Mouse (Mus musculus) lung, adult 2 months (tissue): ENCODE results near the gene Pacrg. TPM values are rescaled to one million over a fixed set of nuclear protein-coding genes. Genes with fewer than 3 reads are reported as not detected.

Source experiments
- DNase-seq: peaks from one replicate; pipeline ENCODE4 v3.0.0; 2022
- H3K4me1 ChIP-seq: fragments of 200-500 bp; 2 replicates; pipeline ENCODE4 v1.6.1; 2011; ENCODE audit warnings: low read length; ENCODE audit not compliant: control insufficient read depth, insufficient read depth
- H3K4me3 ChIP-seq: fragments of 200-500 bp; replicated peaks from 2 replicates; pipeline ENCODE3; 2011; ENCODE audit warnings: low read depth, mild to moderate bottlenecking, control low read depth, low read length; ENCODE audit errors: extremely low read depth
- CTCF ChIP-seq: fragments of 200-500 bp; IDR thresholded peaks from 2 replicates; pipeline ENCODE4 v1.5.1; 2011; ENCODE audit warnings: mild to moderate bottlenecking, low read length, control low read depth; ENCODE audit not compliant: insufficient read depth
- POLR2A ChIP-seq: fragments of 200-500 bp; IDR thresholded peaks from 2 replicates; pipeline ENCODE4 v1.6.1; 2011; ENCODE audit warnings: low read depth, mild to moderate bottlenecking, control low read depth, low read length, borderline replicate concordance; ENCODE audit errors: extremely low read depth
- WGBS: fragments of 180-500 bp; shearing (Covaris S2); methylation state at CpG from one replicate; pipeline ENCODE4 v1.1.7; 2018; 5-methylcytosine and 5-hydroxymethylcytosine counted together
- polyA plus RNA-seq: library from polyadenylated mRNA; depleted of rRNA; stranded (reverse); fragments of >200 nt; gene quantifications from 2 replicates; pipeline ENCODE4 v1.2.3, GENCODE M21; 2012

Pacrg gene
- polyA plus RNA-seq, 1 experiment = 3.5 TPM

- no peak for DNase-seq
- 99% methylated on average over 2 of the region's 2 CpGs for WGBS
- Histone ChIP-seq H3K4me3 (no peak overlapping the region), H3K4me1 (peaks cover 6% of the 10 kb centered on the region)
- no peak for TF ChIP-seq CTCF
These were observed 462.5 kb downstream of the Pacrg start for GRCm38 (mm10) chr17:10377606-10378005.

- TF ChIP-seq POLR2A (no peak), CTCF (no peak)
- 70% methylated on average over 7 of the region's 7 CpGs for WGBS
- Histone ChIP-seq H3K4me1 (peaks cover 20% of the 10 kb centered on the region), H3K4me3 (no peak overlapping the region)
- no peak for DNase-seq
These were observed 465.8 kb downstream of the Pacrg start for GRCm38 (mm10) chr17:10374316-10374715.

DNA sequence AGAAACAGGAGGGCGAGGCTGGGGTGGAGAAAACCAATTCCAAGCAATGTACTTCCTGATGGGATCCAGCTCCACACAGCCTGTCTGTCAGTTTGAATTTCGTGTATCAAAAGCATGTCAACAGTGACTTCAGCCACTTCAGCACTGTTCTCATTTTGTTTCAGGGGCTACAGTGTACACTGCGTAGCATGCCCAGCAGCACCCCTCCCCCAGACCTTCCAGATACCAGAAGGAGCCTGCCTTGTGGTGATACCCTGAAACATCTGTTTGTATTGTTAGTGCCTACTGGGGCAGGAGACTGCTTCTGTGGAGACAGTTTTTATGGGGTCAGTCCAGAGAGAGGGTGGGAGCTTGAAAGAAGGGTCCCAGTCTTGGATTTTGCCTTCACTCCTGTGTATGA, 466.4 kb downstream of the Pacrg start:
- no peak for DNase-seq
- no peak for TF ChIP-seq CTCF
- no peak for TF ChIP-seq POLR2A
- H3K4me1 ChIP-seq = peaks cover 20% of the 10 kb centered on the region
- 74% methylated on average over 3 of the region's 3 CpGs for WGBS
- no peak overlapping the region for H3K4me3 ChIP-seq

DNA sequence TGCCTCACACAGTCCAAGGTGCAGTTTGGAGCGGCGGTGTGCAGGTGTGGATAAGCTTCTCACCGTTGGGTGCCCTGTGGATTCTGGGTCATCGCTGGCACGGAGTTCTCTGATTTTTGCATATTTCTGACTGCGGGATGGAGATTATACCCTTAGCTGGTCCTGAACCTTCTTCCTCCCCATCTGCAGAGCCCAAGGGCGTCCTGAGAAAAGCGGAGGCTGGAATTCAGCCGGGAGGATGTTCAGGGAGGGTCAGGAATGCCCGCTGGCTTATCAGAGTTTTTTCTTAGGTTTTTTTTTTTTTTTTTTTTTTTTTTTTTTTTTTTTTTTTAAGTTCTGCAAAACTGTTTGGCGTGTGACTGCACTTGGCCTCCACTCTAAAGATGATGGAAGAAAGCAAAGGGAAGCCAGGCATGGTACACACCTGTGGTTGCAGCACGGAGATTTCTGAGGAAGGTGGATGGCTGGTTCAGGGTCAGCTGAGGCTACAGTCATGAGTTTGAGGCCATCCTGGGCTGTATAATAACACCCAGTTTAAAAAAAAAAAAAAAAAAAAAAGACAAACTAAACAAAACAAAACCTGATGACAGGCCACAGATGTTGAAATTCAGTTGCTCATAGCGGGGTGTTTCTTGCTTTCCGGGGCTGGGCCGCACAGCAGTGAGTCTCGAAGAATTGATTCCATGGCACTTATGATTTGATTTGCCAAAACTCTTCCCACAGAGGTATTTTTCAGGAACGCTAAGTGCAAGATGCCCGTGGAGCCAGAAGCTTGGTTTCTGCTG, 467.9 kb downstream of the Pacrg start:
- TF ChIP-seq CTCF (no peak), POLR2A (no peak)
- H3K4me3 ChIP-seq = no peak overlapping the region
- H3K4me1 ChIP-seq = peaks cover 17% of the 10 kb centered on the region
- no peak for DNase-seq
- 46% methylated on average over 18 of the region's 18 CpGs for WGBS

DNA sequence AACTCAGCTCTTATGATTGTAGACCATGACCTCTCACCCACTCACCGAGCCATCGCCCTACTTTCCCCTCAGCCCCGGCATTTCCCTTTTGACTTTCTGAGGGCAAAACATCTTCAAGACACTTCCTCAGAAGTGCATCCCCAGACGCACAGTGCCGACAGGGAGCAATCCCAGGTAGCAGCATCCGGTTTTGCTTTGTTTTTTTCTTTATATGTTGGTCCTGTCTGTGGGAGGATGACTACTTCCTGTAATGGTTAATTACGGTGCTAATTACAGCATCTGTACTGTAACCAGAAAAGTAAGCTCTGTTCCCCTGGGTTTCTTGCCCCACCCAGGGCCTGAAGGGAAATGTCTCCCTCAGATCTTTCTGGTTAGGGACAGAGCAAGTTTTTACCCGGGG, 468.6 kb downstream of the Pacrg start:
- Histone ChIP-seq H3K4me3 (no peak overlapping the region), H3K4me1 (peaks cover 17% of the 10 kb centered on the region)
- TF ChIP-seq CTCF = no peak
- no peak for TF ChIP-seq POLR2A
- no peak for DNase-seq
- 58% methylated on average over 8 of the region's 8 CpGs for WGBS

DNA sequence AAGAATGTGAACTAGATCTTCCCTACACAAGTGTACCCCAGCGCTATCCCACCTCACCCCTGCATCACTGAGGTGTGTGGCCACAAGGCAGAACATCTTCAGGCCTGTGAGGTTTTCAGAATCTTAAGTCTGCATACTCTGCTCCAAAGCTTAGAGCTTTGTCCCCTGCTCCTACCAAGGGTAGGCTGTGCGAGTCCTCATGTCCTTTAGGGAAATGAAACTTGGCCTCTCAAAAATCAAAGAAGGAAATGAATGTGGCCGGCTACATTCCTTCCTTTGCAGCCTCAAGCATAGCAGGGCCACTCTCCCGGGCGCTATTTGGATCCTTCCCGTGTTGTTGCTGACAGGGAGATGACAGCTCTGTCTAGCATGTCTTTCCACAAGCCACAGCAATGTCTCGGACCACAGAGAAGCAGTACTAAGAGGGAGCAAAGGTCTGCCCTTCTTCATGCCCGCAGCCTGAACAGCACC, 469.4 kb downstream of the Pacrg start:
- WGBS = 35% methylated on average over 8 of the region's 8 CpGs
- no peak for DNase-seq
- H3K4me3 ChIP-seq = no peak overlapping the region
- peaks cover 17% of the 10 kb centered on the region for H3K4me1 ChIP-seq
- no peak for TF ChIP-seq CTCF
- TF ChIP-seq POLR2A = no peak

GRCm38 (mm10) chr17:10369961-10370659, 470.0 kb downstream of the Pacrg start:
- WGBS = 76% methylated on average over 13 of the region's 13 CpGs
- Histone ChIP-seq H3K4me1 (peaks cover 17% of the 10 kb centered on the region), H3K4me3 (no peak overlapping the region)
- TF ChIP-seq POLR2A (no peak), CTCF (no peak)
- DNase-seq = no peak

- WGBS = 47% methylated on average over 5 of the region's 5 CpGs
- no peak for DNase-seq
- Histone ChIP-seq H3K4me3 (no peak overlapping the region), H3K4me1 (peaks cover 21% of the 10 kb centered on the region)
- TF ChIP-seq POLR2A = no peak
- no peak for TF ChIP-seq CTCF
These were observed 473.1 kb downstream of the Pacrg start for GRCm38 (mm10) chr17:10367044-10367443.

DNA sequence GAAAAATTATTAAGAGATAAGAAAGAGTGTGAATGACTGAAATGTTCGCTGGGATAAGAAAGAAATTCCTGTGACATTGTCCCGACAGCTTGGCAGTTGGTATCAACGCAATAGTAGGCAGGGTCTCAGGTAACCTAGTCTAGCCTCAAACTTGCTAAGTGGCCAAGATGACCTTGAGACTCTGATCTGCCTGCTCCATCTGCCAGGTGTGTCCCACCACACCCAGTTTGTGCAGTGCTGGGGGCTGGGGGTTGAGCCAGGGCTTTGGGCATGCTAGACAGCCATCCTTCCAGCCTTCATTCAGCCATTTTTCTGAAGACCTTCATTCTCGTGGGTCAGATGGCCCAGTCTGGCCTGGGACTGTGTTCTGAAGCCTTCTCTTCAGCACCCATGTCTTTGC, 473.5 kb downstream of the Pacrg start:
- H3K4me3 ChIP-seq = no peak overlapping the region
- TF ChIP-seq POLR2A (no peak), CTCF (no peak)
- DNase-seq = no peak
- H3K4me1 ChIP-seq = peaks cover 18% of the 10 kb centered on the region
- 69% methylated on average over 4 of the region's 4 CpGs for WGBS
